Mouse (Mus musculus) olfactory bulb, adult 2 months (tissue): ENCODE results near the gene Tcf7l2.

ENCODE experiments used
- CTCF ChIP-seq: fragments of 200-500 bp; IDR thresholded peaks from 2 replicates; pipeline ENCODE4 v1.5.1; 2012; ENCODE audit warnings: low read depth, mild to moderate bottlenecking, low read length, moderate library complexity; ENCODE audit not compliant: insufficient read depth
- POLR2A ChIP-seq: fragments of 200-500 bp; IDR thresholded peaks from 2 replicates; pipeline ENCODE4 v1.6.1; 2012; ENCODE audit warnings: mild to moderate bottlenecking, low read depth, low read length, moderate library complexity; ENCODE audit not compliant: insufficient read depth

- no peak for TF ChIP-seq CTCF
- TF ChIP-seq POLR2A = no peak
Measured at GRCm38 (mm10) chr19:55955126-55955525, 213.5 kb downstream of the Tcf7l2 start.
